27 mouse cellular contexts compared by ENCODE assay signal in the genomic region with DNA sequence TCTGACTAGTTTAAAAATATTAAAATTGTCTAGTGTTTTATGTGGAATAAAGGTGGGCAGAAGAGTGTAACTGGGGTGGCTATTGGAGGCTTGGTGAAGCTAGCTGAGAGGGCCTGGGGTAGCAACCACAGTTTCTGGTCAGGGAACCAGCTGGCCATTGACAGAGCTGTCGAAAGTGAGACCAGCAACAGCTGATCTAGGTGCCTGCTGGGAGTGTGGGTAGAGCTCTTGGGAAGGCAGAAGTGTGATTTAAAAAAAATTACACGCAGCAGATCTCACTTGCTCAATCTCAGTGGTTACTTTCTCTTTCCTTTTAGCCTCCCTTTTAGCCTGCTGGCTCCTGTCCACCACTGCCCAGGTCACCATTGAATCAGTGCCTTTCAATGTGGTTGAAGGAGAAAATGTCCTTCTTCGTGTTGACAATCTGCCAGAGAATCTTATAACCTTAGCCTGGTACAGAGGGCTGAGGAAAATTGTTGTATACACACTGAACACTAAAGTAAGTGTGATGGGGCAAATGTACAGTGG. TPM values are rescaled to one million over a fixed set of nuclear protein-coding genes. Genes with fewer than 3 reads are reported as not detected.
DNase-seq lines count a peak whose midpoint lies in the region; ATAC-seq and TF ChIP-seq lines count a peak whose summit lies in the region.
"Had no signal": no experiment of that assay in that cellular context is flagged by ENCODE, and none has a peak within 500 bp of the region (broad histone marks: within the 10 kb centered on the region; RNA-seq: fewer than 3 reads in every experiment).

No protein-coding gene starts in this region.

- no peaks in the 10 kb centered on the region for H3K79me2 ChIP-seq in liver, adult 2 months (ENCODE audit: control insufficient read depth, insufficient read depth, low read length)

- ATAC-seq in cerebellum, adult (ENCODE audit: insufficient number of reproducible peaks, low FRiP score, low TSS enrichment) = no peak
- ATAC-seq: forebrain, embryonic 13.5 days; liver, embryonic 12.5 days had no signal

- H3K4me1 ChIP-seq in liver, adult 2 months (ENCODE audit: control insufficient read depth, insufficient read depth, low read length) = no peaks in the 10 kb centered on the region
- no peaks in the 10 kb centered on the region for H3K4me1 ChIP-seq in kidney, adult 2 months (ENCODE audit: control insufficient read depth, insufficient read depth, low read length)
- H3K4me1 ChIP-seq: forebrain, embryonic 13.5 days; hindbrain, embryonic 12.5 days; liver, embryonic 12.5 days; midbrain, embryonic 10.5 days; stomach, embryonic 15.5 days had no signal

- no peak overlapping the region for H3K27ac ChIP-seq in liver, adult 2 months (replicated peaks; ENCODE audit: insufficient read depth, low read depth, low read length)
- no peak overlapping the region for H3K27ac ChIP-seq in kidney, adult 2 months (ENCODE audit: insufficient read depth, low read depth, low read length)
- H3K27ac ChIP-seq: forebrain, embryonic 13.5 days; hindbrain, embryonic 12.5 days; layer of hippocampus, adult 2 months; liver, embryonic 12.5 days; macrophage; midbrain, embryonic 10.5 days; stomach, embryonic 15.5 days had no signal

- WGBS in liver, adult 2 months = 39% methylated on average over 3 of the region's 3 CpGs
- 53% methylated on average over 3 of the region's 3 CpGs for WGBS in kidney, adult 2 months

- TF ChIP-seq CTCF in liver, adult 2 months (IDR thresholded peaks at IDR 0.05; ENCODE audit: low read depth, low read length) = no peak
- no peak for TF ChIP-seq CTCF in kidney, adult 2 months (conservative IDR thresholded peaks at IDR 0.05; ENCODE audit: insufficient read depth, insufficient read length, low read depth, low read length)

- H3K4me3 ChIP-seq in liver, adult 2 months (ENCODE audit: insufficient read depth, low read depth, low read length) = no peak overlapping the region
- H3K4me3 ChIP-seq in kidney, adult 2 months (ENCODE audit: insufficient read depth, low read depth, low read length) = no peak overlapping the region
- H3K4me3 ChIP-seq: forebrain, embryonic 13.5 days; hindbrain, embryonic 12.5 days; layer of hippocampus, adult 2 months; liver, embryonic 12.5 days; midbrain, embryonic 10.5 days; stomach, embryonic 15.5 days had no signal

- H3K9ac ChIP-seq in liver, adult 2 months (ENCODE audit: low read depth, low read length) = no peak overlapping the region
- H3K9ac ChIP-seq: forebrain, embryonic 13.5 days; hindbrain, embryonic 12.5 days; liver, embryonic 12.5 days; lung, embryonic 14.5 days; stomach, embryonic 15.5 days had no signal

- peak; percentile 64 for DNase-seq in cerebellum, adult 11-12 months
- DNase-seq in liver, adult 2 months (ENCODE audit: extremely low read depth, low read depth, low spot score) = peak; percentile 9
- DNase-seq in liver = no peak
- peak; percentile 29 for DNase-seq in adrenal gland, postnatal 25 days
- peak; percentile 1 for DNase-seq in telencephalon, adult 2 months (ENCODE audit: low read depth, low spot score)
- DNase-seq in kidney, adult 2 months = no peak
- no peak for DNase-seq in T-cell, adult 2 months (ENCODE audit: low spot score)
- DNase-seq: heart, postnatal 10 days; kidney, adult 18-20 months; kidney, postnatal 10 days; layer of hippocampus, postnatal 36 days; lung, embryonic 14.5 days had no signal

- no peaks in the 10 kb centered on the region for H3K27me3 ChIP-seq in liver, adult 2 months (ENCODE audit: control insufficient read depth, insufficient read depth, low read length)
- H3K27me3 ChIP-seq in kidney, adult 2 months (replicated peaks; ENCODE audit: control insufficient read depth, insufficient read depth, low read length) = no peaks in the 10 kb centered on the region
- H3K27me3 ChIP-seq: forebrain, embryonic 13.5 days; hindbrain, embryonic 12.5 days; liver, embryonic 12.5 days; stomach, embryonic 15.5 days had no signal

- no peaks in the 10 kb centered on the region for H3K36me3 ChIP-seq in liver, adult 2 months (ENCODE audit: control insufficient read depth, insufficient read depth, low read length)
- H3K36me3 ChIP-seq in kidney, adult 2 months (ENCODE audit: control insufficient read depth, insufficient read depth, low read length) = no peaks in the 10 kb centered on the region
- H3K36me3 ChIP-seq: hindbrain, embryonic 12.5 days; liver, embryonic 12.5 days; midbrain, embryonic 10.5 days; stomach, embryonic 15.5 days had no signal

- TF ChIP-seq POLR2A in liver, adult 2 months (IDR thresholded peaks at IDR 0.05; ENCODE audit: extremely low read depth, insufficient read depth, low read length) = no peak
- no peak for TF ChIP-seq POLR2A in kidney, adult 2 months (IDR thresholded peaks at IDR 0.05; ENCODE audit: low read depth, low read length)

RNA-seq across cellular contexts. Expression of a gene that starts 16.3 kb away (rescaled TPM):
- total RNA-seq in liver, adult 2 months (2014; rRNA removed) = not detected in 2 replicates
- polyA plus RNA-seq in liver, adult 2 months (2012; rRNA removed) = not detected in 2 replicates
- total RNA-seq in adrenal gland, postnatal 25 days (2021) = 0.24 and 0.33 TPM in 2 replicates
- 0.05 TPM in 1 of 2 replicates, not detected in the other for polyA plus RNA-seq in kidney, adult 2 months (2012; rRNA removed)
- total RNA-seq: common myeloid progenitor, adult 5-6 weeks had no signal
- polyA plus RNA-seq: gonadal fat pad, adult 2 months; macrophage had no signal

RNA-seq across cellular contexts. Expression of a gene that starts 27.9 kb away (rescaled TPM):
- 0.07 and 0.09 TPM in 2 replicates for total RNA-seq in liver, adult 2 months (2014; rRNA removed)
- 0.01 and 0.05 TPM in 2 replicates for polyA plus RNA-seq in liver, adult 2 months (2012; rRNA removed)
- 2.1 and 3.5 TPM in 2 replicates for total RNA-seq in adrenal gland, postnatal 25 days (2021)
- polyA plus RNA-seq in kidney, adult 2 months (2012; rRNA removed) = 0.92 and 0.95 TPM in 2 replicates
- polyA plus RNA-seq: macrophage had no signal

RNA-seq across cellular contexts. Expression of a gene that starts 60.0 kb away (rescaled TPM):
- not detected in 2 replicates for total RNA-seq in liver, adult 2 months (2014; rRNA removed)
- polyA plus RNA-seq in liver, adult 2 months (2012; rRNA removed) = not detected in 2 replicates
- total RNA-seq in adrenal gland, postnatal 25 days (2021) = not detected in 2 replicates
- 0.11 and 0.14 TPM in 2 replicates for polyA plus RNA-seq in kidney, adult 2 months (2012; rRNA removed)
- total RNA-seq: common myeloid progenitor, adult 5-6 weeks; heart, postnatal 10 days; layer of hippocampus, adult 2 months; layer of hippocampus, postnatal 36 days; left cerebral cortex, postnatal 14 days; midbrain, postnatal 0 days had no signal
- polyA plus RNA-seq: embryonic facial prominence, embryonic 11.5 days; forebrain, embryonic 13.5 days; gonadal fat pad, adult 2 months; heart, embryonic 11.5 days; hindbrain, embryonic 12.5 days; liver, embryonic 12.5 days; lung, embryonic 14.5 days; macrophage; midbrain, embryonic 10.5 days; thymus, postnatal 0 days had no signal

Comparison
In these comparisons a context has a peak if more than half of its experiments do, and no peak if none do; other contexts are left out.
1. DNase-seq: peak in cerebellum, adult 11-12 months (single experiment), liver, adult 2 months (single experiment), adrenal gland, postnatal 25 days (single experiment) and telencephalon, adult 2 months (single experiment); none in liver (single experiment), kidney, adult 2 months (single experiment) and T-cell, adult 2 months (single experiment).